Mouse (Mus musculus): ENCODE data around the gene Kcnk12.
A peak's percentile ranks its signal among the peaks of the same experiment; 100 is the strongest.

Gene Kcnk12

GRCm38 (mm10) chr17:87784911-87785310 lies 12.9 kb downstream of the Kcnk12 start:
- DNase-seq: no peak

- no peak for DNase-seq
These were observed 13.5 kb downstream of the Kcnk12 start for GRCm38 (mm10) chr17:87784141-87784831.

- no peak for DNase-seq
These were observed 16.6 kb downstream of the Kcnk12 start for GRCm38 (mm10) chr17:87781244-87781643.

- no peak for DNase-seq
These were observed 17.6 kb downstream of the Kcnk12 start for GRCm38 (mm10) chr17:87780164-87780563.

- DNase-seq: no peak
These were observed 22.8 kb downstream of the Kcnk12 start for GRCm38 (mm10) chr17:87774982-87775381.

- no peak for DNase-seq
These were observed 24.6 kb downstream of the Kcnk12 start for GRCm38 (mm10) chr17:87773175-87773574.

GRCm38 (mm10) chr17:87770766-87771165 lies 27.0 kb downstream of the Kcnk12 start:
- no peak for DNase-seq

- no peak for DNase-seq
These were observed 30.9 kb downstream of the Kcnk12 start for GRCm38 (mm10) chr17:87766888-87767287.

GRCm38 (mm10) chr17:87765031-87765430 lies 32.8 kb downstream of the Kcnk12 start:
- DNase-seq: no peak

- no peak for DNase-seq
These were observed 34.6 kb downstream of the Kcnk12 start for GRCm38 (mm10) chr17:87763146-87763545.

GRCm38 (mm10) chr17:87760315-87760714 lies 37.5 kb downstream of the Kcnk12 start:
- DNase-seq: no peak

- DNase-seq: peak; percentile 81
These were observed 51.6 kb downstream of the Kcnk12 start for GRCm38 (mm10) chr17:87745926-87746888.

- DNase-seq: peak; percentile 86
These were observed 52.5 kb downstream of the Kcnk12 start for GRCm38 (mm10) chr17:87744985-87745925.

GRCm38 (mm10) chr17:87739835-87740234 lies 58.0 kb downstream of the Kcnk12 start:
- DNase-seq: no peak

GRCm38 (mm10) chr17:87737144-87737543 lies 60.6 kb downstream of the Kcnk12 start:
- DNase-seq: peak; percentile 23

- no peak for DNase-seq
These were observed 63.3 kb downstream of the Kcnk12 start for GRCm38 (mm10) chr17:87734471-87734870.

- DNase-seq: no peak
These were observed 65.8 kb downstream of the Kcnk12 start for GRCm38 (mm10) chr17:87731962-87732361.

GRCm38 (mm10) chr17:87726489-87727356 lies 71.1 kb downstream of the Kcnk12 start:
- no peak for DNase-seq

- no peak for DNase-seq
These were observed 73.1 kb downstream of the Kcnk12 start for GRCm38 (mm10) chr17:87724727-87725126.

- DNase-seq: no peak
These were observed 97.7 kb downstream of the Kcnk12 start for GRCm38 (mm10) chr17:87700101-87700500.

GRCm38 (mm10) chr17:87698996-87699765 lies 98.6 kb downstream of the Kcnk12 start:
- no peak for DNase-seq

All from retina, postnatal 1 day (tissue).